Mouse (Mus musculus) urinary bladder, postnatal 25 days (tissue): ENCODE data around the gene Uchl1.

Source experiments
- DNase-seq: peaks from one replicate; pipeline ENCODE4 v3.0.0; 2022; ENCODE audit warnings: low spot score

The Uchl1 gene

GRCm38 (mm10) chr5:66675983-66676382 lies at the start of gene Uchl1:
Gene Uchl1, plus strand, starts transcription at chr5:66676091.
- DNase-seq, result peak; percentile 40

- no peak for DNase-seq
These were observed 48.1 kb upstream of the Uchl1 start for GRCm38 (mm10) chr5:66627805-66628204.

GRCm38 (mm10) chr5:66635459-66636079 lies 40.3 kb upstream of the Uchl1 start:
- DNase-seq, result no peak

GRCm38 (mm10) chr5:66642156-66642555 lies 33.7 kb upstream of the Uchl1 start:
- no peak for DNase-seq

- DNase-seq, result no peak
These were observed 32.6 kb upstream of the Uchl1 start for GRCm38 (mm10) chr5:66643260-66643659.

GRCm38 (mm10) chr5:66647504-66647903 lies 28.4 kb upstream of the Uchl1 start:
- DNase-seq, result no peak

- DNase-seq, result no peak
These were observed 21.7 kb upstream of the Uchl1 start for GRCm38 (mm10) chr5:66654220-66654619.

- no peak for DNase-seq
These were observed 551 bp upstream of the Uchl1 start for GRCm38 (mm10) chr5:66675189-66675890.

- peak; percentile 18 for DNase-seq
These were observed 696 bp downstream of the Uchl1 start for GRCm38 (mm10) chr5:66676457-66677117.

GRCm38 (mm10) chr5:66677411-66678345 lies 1.8 kb downstream of the Uchl1 start:
- DNase-seq, result no peak

GRCm38 (mm10) chr5:66679222-66679621 lies 3.3 kb downstream of the Uchl1 start:
- no peak for DNase-seq

GRCm38 (mm10) chr5:66685930-66686329 lies 10.0 kb downstream of the Uchl1 start:
- no peak for DNase-seq

- no peak for DNase-seq
These were observed 11.0 kb downstream of the Uchl1 start for GRCm38 (mm10) chr5:66686863-66687262.

- DNase-seq, result no peak
These were observed 11.8 kb downstream of the Uchl1 start for GRCm38 (mm10) chr5:66687737-66688136.

- DNase-seq, result no peak
These were observed 12.4 kb downstream of the Uchl1 start for GRCm38 (mm10) chr5:66688286-66688685.

GRCm38 (mm10) chr5:66689796-66690195 lies 13.9 kb downstream of the Uchl1 start:
- no peak for DNase-seq

GRCm38 (mm10) chr5:66693231-66693630 lies 17.3 kb downstream of the Uchl1 start:
- DNase-seq, result no peak

GRCm38 (mm10) chr5:66697119-66697518 lies 21.2 kb downstream of the Uchl1 start:
- DNase-seq, result peak; percentile 43

- DNase-seq, result no peak
These were observed 24.0 kb downstream of the Uchl1 start for GRCm38 (mm10) chr5:66699911-66700310.

- DNase-seq, result no peak
These were observed 26.1 kb downstream of the Uchl1 start for GRCm38 (mm10) chr5:66701951-66702350.

GRCm38 (mm10) chr5:66703317-66704004 lies 27.6 kb downstream of the Uchl1 start:
- DNase-seq, result no peak
